Mouse (Mus musculus) left cerebral cortex, adult 8-10 months (tissue): ENCODE measurements around the gene Kera. TPM values are rescaled to one million over a fixed set of nuclear protein-coding genes. Genes with fewer than 3 reads are reported as not detected.

Experiments used
- total RNA-seq, 4 experiments: library from RNA; stranded (reverse); gene quantifications; 2 replicates each; pipeline ENCODE4 v1.2.4; 2022

Gene Kera
- total RNA-seq, 4 experiments from 2014 or later, result not detected

Other genes with a start within 250 kb of the Kera start
- 10 to 100 TPM; 14.7 to 21.4 (median 17.2) TPM for gene Dcn, start 127.3 kb upstream of the Kera start, total RNA-seq
- 1 to 10 TPM; 1.5 to 2.7 (median 2.5) TPM for gene Lum, start 41.8 kb upstream of the Kera start, total RNA-seq
- under 1 TPM in 1 of 4 experiments, not detected in 3; 0.22 TPM for gene Epyc, start 37.2 kb downstream of the Kera start, total RNA-seq
- not detected for gene Ccer1, start 86.2 kb downstream of the Kera start, total RNA-seq
- gene C030005K15Rik, start 119.9 kb downstream of the Kera start, total RNA-seq, result under 1 TPM; 0.30 to 0.95 (median 0.43) TPM